Mouse (Mus musculus): ENCODE measurements around the gene Ttll6.

DNA sequence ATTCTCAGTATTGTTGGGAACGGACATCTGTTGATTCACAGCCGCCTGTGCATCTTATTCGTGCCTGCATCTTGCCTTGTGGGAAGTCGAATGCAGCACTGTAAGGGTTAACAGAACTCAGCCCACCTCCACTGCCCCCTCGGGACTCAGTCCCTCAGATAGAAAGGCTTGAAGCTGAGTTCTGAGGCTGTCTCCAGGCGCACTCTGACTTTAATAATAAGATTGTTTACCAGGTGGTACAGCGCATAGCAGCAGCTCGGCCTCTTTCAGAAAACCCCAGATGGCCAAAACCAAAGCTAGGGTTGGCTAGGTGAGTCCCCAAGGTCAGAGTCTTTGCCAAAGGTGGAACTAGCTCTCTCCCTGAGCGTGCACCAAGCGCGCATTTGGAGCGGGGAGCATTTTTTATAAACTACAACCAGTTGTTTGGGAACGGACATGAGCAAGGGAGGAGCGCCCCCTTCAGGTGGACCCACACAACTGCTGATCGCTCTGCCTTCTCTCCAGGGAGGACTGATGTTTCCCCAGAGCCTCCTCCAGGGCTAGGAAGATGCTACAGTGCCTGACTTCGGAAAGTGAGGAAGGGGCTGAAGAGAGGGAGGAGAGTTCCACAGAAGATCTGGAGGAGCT, at the start of gene Ttll6:
- peak; percentile 79 for TF ChIP-seq CTCF (IDR thresholded peaks at IDR 0.05)
- no peak for TF ChIP-seq EP300 (IDR thresholded peaks at IDR 0.05)
